Mouse (Mus musculus) liver, embryonic 14.5 days (tissue): ENCODE results near the gene 5530400C23Rik.
"Not testable (repeated sequence)": the region's sequence is repeated elsewhere in the genome, so short reads cannot be mapped to it uniquely, and the experiment has no call there.

Experiments used
- CTCF ChIP-seq: IDR thresholded peaks from 2 replicates; pipeline ENCODE4 v1.5.1; 2016; ENCODE audit warnings: antibody characterized with exemption, low read depth, control low read depth
- EP300 ChIP-seq: IDR thresholded peaks from 2 replicates; pipeline ENCODE4 v1.6.1; 2016; ENCODE audit warnings: antibody characterized with exemption, low read depth

GRCm38 (mm10) chr6:133313896-133314295 is 21.9 kb downstream of the 5530400C23Rik start:
- TF ChIP-seq CTCF, EP300: not testable (repeated sequence)
